Mouse (Mus musculus) Patski (cell line): ENCODE data around the gene Stx1b. TPM values are rescaled to one million over a fixed set of nuclear protein-coding genes. Genes with fewer than 3 reads are reported as not detected.

Source experiments
- ATAC-seq: fragments of 100-300 bp; one replicate; pipeline ENCODE4 v1.8.0; 2021
- CTCF ChIA-PET: fragments of 350-600 bp; sonication (Branson Sonifier 250); formaldehyde crosslinking; loops from one replicate; lab custom pipeline; 2022; ENCODE audit warnings: inconsistent platforms; lab: Charles Lee
- POLR2A ChIA-PET: fragments of 350-600 bp; sonication (Branson Sonifier 250); formaldehyde crosslinking; loops from one replicate; lab custom pipeline; 2022; ENCODE audit warnings: antibody characterized with exemption, inconsistent platforms; lab: Charles Lee
- DNase-seq: peaks from one replicate; pipeline ENCODE4 v3.0.0-alpha.2; 2011; ENCODE audit warnings: low read depth, low spot score
- H3K27me3 ChIP-seq: fragments of 371-371 bp; one replicate; pipeline ENCODE4 v1.5.1; 2021
- CTCF ChIP-seq: fragments of 100-300 bp; IDR thresholded peaks from one replicate; pipeline ENCODE4 v1.5.1; 2021
- in situ Hi-C: fragments of 300-500 bp; cut with MboI; formaldehyde crosslinking; loops from 3 replicates; pipeline ENCODE4 v1.11.1; 2018; ENCODE audit warnings: low pct_unique_long_range_greater_than_20kb, mixed read lengths
- polyA plus RNA-seq: library from polyadenylated mRNA; unstranded; gene quantifications from one replicate; pipeline ENCODE4 v1.2.3, GENCODE M21; 2021

Stx1b gene
- polyA plus RNA-seq: 0.23 TPM

- no peak for TF ChIP-seq CTCF
- no peaks in the 10 kb centered on the region for H3K27me3 ChIP-seq
- ChIA-PET POLR2A (no interaction called here), CTCF (no interaction called here)
- no peak for DNase-seq
- in situ Hi-C loops: no loop called here
- no peak for ATAC-seq
These were observed at the start of gene Stx1b, which contains the start of gene Stx4a for GRCm38 (mm10) chr7:127824176-127824871. Gene Stx1b (minus strand): TSS chr7:127824549. Gene Stx4a (plus strand): TSS chr7:127824294.

- POLR2A ChIA-PET: interaction anchor here (0.7 kb wide), 1 partner anchor 47 kb away, joined by 3 read pairs; no protein-coding TSS in a partner anchor
- CTCF ChIA-PET: interaction anchor here (0.7 to 1.5 kb wide), 5 partner anchors 9 to 160 kb away, joined by 3 to 4 read pairs (median 3); partner anchors contain the start of genes Gm21974 and Vkorc1
- ATAC-seq: no peak
These were observed 45.9 kb upstream of the Stx1b start for GRCm38 (mm10) chr7:127870136-127870821.

GRCm38 (mm10) chr7:127869149-127869810 is 44.9 kb upstream of the Stx1b start:
- DNase-seq: no peak
- no peak for ATAC-seq
- CTCF ChIA-PET: interaction anchor here (0.9 to 1.5 kb wide), 4 partner anchors 8 to 60 kb away, joined by 3 to 4 read pairs (median 4); partner anchors contain the start of genes Gm21974 and Vkorc1
- no peak for TF ChIP-seq CTCF
- no peaks in the 10 kb centered on the region for H3K27me3 ChIP-seq
- in situ Hi-C loops: no loop called here
- POLR2A ChIA-PET: no interaction called here

More at GRCm38 (mm10) chr7:127870136-127870821, 45.9 kb upstream of the Stx1b start:
- no peak for TF ChIP-seq CTCF
- in situ Hi-C loops: no loop called here
- DNase-seq: no peak
- H3K27me3 ChIP-seq: no peaks in the 10 kb centered on the region

GRCm38 (mm10) chr7:127867641-127868040 is 43.3 kb upstream of the Stx1b start:
- no peaks in the 10 kb centered on the region for H3K27me3 ChIP-seq
- ATAC-seq (no peak), DNase-seq (no peak)
- ChIA-PET CTCF (interaction anchor here (0.8 kb wide), 1 partner anchor 9 kb away, joined by 3 read pairs; no protein-coding TSS in a partner anchor), POLR2A (interaction anchor here (0.5 kb wide), 1 partner anchor 479 kb away, joined by 4 read pairs; no protein-coding TSS in a partner anchor)
- no peak for TF ChIP-seq CTCF
- in situ Hi-C loops: no loop called here

GRCm38 (mm10) chr7:127866434-127866833 is 42.1 kb upstream of the Stx1b start:
- in situ Hi-C loops: no loop called here
- ChIA-PET CTCF (interaction anchor here (1.1 to 2.1 kb wide), 2 partner anchors 8 to 17 kb away, joined by 5 read pairs; no protein-coding TSS in a partner anchor), POLR2A (interaction anchor here (1.3 kb wide), 1 partner anchor 10 kb away, joined by 4 read pairs; the partner anchor contains the start of genes Zfp646 and Zfp668)
- H3K27me3 ChIP-seq: no peaks in the 10 kb centered on the region
- no peak for DNase-seq
- ATAC-seq: no peak
- no peak for TF ChIP-seq CTCF

- in situ Hi-C loops: no loop called here
- POLR2A ChIA-PET: interaction anchor here (0.6 kb wide), 1 partner anchor 47 kb away, joined by 4 read pairs; no protein-coding TSS in a partner anchor
- TF ChIP-seq CTCF: no peak
- CTCF ChIA-PET: interaction anchor here (1.2 kb wide), 1 partner anchor 9 kb away, joined by 3 read pairs; no protein-coding TSS in a partner anchor
- no peak for ATAC-seq
- DNase-seq: no peak
- no peaks in the 10 kb centered on the region for H3K27me3 ChIP-seq
These were observed 33.9 kb upstream of the Stx1b start for GRCm38 (mm10) chr7:127858258-127858657.

GRCm38 (mm10) chr7:127850906-127851305 is 26.6 kb upstream of the Stx1b start:
- no peaks in the 10 kb centered on the region for H3K27me3 ChIP-seq
- TF ChIP-seq CTCF: no peak
- POLR2A ChIA-PET: no interaction called here
- in situ Hi-C loops: no loop called here
- ATAC-seq (no peak), DNase-seq (no peak)
- CTCF ChIA-PET: interaction anchor here (2.0 kb wide), 2 partner anchors 10 to 20 kb away, joined by 4 to 6 read pairs; no protein-coding TSS in a partner anchor

GRCm38 (mm10) chr7:127849973-127850875 is 25.9 kb upstream of the Stx1b start:
- ChIA-PET CTCF (interaction anchor here (1.5 to 2.0 kb wide), 3 partner anchors 10 to 20 kb away, joined by 4 to 6 read pairs (median 5); no protein-coding TSS in a partner anchor), POLR2A (interaction anchor here (0.7 kb wide), 1 partner anchor 10 kb away, joined by 3 read pairs; no protein-coding TSS in a partner anchor)
- ATAC-seq: no peak
- TF ChIP-seq CTCF: no peak
- in situ Hi-C loops: no loop called here
- DNase-seq: no peak
- no peaks in the 10 kb centered on the region for H3K27me3 ChIP-seq

- POLR2A ChIA-PET: interaction anchor here (1.7 kb wide), 1 partner anchor 41 kb away, joined by 4 read pairs; no protein-coding TSS in a partner anchor
- ATAC-seq (peak; percentile 68), DNase-seq (peak; percentile 38)
- CTCF ChIA-PET: no interaction called here
- in situ Hi-C loops: no loop called here
- TF ChIP-seq CTCF: no peak
- no peaks in the 10 kb centered on the region for H3K27me3 ChIP-seq
These were observed 17.8 kb upstream of the Stx1b start for GRCm38 (mm10) chr7:127842001-127842718.
